28 mouse cellular contexts compared by ENCODE assay signal in the genomic region with DNA sequence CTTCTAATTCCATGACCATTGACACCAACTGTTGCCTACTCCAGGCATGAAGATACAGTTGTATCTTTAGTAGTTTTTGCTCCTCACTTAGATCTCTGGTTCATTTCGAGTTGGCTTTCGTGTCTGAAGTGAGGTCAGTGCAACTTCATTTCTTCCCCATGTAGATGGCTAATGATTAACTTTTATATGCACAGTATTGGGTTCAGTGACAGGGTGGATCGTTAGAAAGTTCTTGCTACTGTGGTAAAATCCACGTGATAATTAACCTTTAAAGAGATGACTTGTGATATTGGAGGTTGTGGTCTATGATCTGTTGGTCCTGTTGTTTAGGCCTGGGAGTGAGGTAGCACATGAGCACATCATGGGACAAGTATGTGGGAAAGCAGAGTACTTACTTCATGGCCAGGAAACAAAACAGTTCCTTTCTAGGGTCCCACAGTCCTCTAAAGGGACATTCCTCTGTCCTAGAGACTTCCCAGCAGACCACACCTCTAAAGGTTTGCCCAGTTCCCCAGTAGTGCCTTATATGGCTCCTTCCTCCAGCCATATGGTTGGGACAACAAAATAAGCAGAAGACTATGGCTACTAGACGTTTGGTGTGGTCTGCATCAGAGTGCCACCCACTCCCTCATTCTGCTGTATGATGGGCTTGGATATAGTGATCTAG. TPM values are rescaled to one million over a fixed set of nuclear protein-coding genes. Genes with fewer than 3 reads are reported as not detected.
DNase-seq lines count a peak whose midpoint lies in the region; ATAC-seq and TF ChIP-seq lines count a peak whose summit lies in the region.
"Had no signal": no experiment of that assay in that cellular context is flagged by ENCODE, and none has a peak within 500 bp of the region (broad histone marks: within the 10 kb centered on the region; RNA-seq: fewer than 3 reads in every experiment).

No protein-coding gene starts in this region.

- H3K9me3 ChIP-seq in kidney, embryonic 15.5 days (replicated peaks) = no peaks in the 10 kb centered on the region
- no peaks in the 10 kb centered on the region for H3K9me3 ChIP-seq in intestine, embryonic 15.5 days
- H3K9me3 ChIP-seq in liver, embryonic 15.5 days (replicated peaks) = no peaks in the 10 kb centered on the region
- H3K9me3 ChIP-seq in stomach, postnatal 0 days (ENCODE audit: control insufficient read depth, low read length) = peaks cover 3% of the 10 kb centered on the region; the same call in 1 of the 2 replicates
- H3K9me3 ChIP-seq: embryonic facial prominence, embryonic 13.5 days; forebrain, embryonic 10.5 days; forebrain, embryonic 15.5 days; neural tube, embryonic 13.5 days had no signal

- H3K4me1 ChIP-seq in kidney, embryonic 15.5 days = peaks cover 23% of the 10 kb centered on the region
- H3K4me1 ChIP-seq in intestine, embryonic 15.5 days (replicated peaks) = peaks cover 11% of the 10 kb centered on the region; the same call in 1 of the 2 replicates
- peaks cover 11% of the 10 kb centered on the region for H3K4me1 ChIP-seq in liver, embryonic 15.5 days (replicated peaks)
- no peaks in the 10 kb centered on the region for H3K4me1 ChIP-seq in stomach, postnatal 0 days (replicated peaks; ENCODE audit: control insufficient read depth, insufficient read depth)

- ATAC-seq in kidney, embryonic 15.5 days (replicated peaks; ENCODE audit: low FRiP score) = no peak
- peak; percentile 92 for ATAC-seq in intestine, embryonic 15.5 days
- peak; percentile 54; the same call in 1 of the 2 replicates for ATAC-seq in liver, embryonic 15.5 days (ENCODE audit: insufficient read depth)
- peak; percentile 50; the same call in 1 of the 2 replicates for ATAC-seq in stomach, postnatal 0 days (ENCODE audit: low FRiP score, low TSS enrichment)
- ATAC-seq in monocyte, adult 5-6 weeks (replicated peaks; ENCODE audit: insufficient number of reproducible peaks, low FRiP score, low TSS enrichment, poor library complexity, severe bottlenecking) = no peak
- ATAC-seq: forebrain, embryonic 15.5 days; midbrain, embryonic 16.5 days; Patski had no signal

- no peak for TF ChIP-seq EP300 in stomach, postnatal 0 days (optimal IDR thresholded peaks at IDR 0.05)

- TF ChIP-seq CTCF in stomach, postnatal 0 days (IDR thresholded peaks at IDR 0.05; ENCODE audit: low read depth) = no peak

- no peaks in the 10 kb centered on the region for H3K27me3 ChIP-seq in kidney, embryonic 15.5 days
- no peaks in the 10 kb centered on the region for H3K27me3 ChIP-seq in intestine, embryonic 15.5 days (replicated peaks)
- H3K27me3 ChIP-seq in liver, embryonic 15.5 days = peaks cover 7% of the 10 kb centered on the region; the same call in 1 of the 2 replicates
- no peaks in the 10 kb centered on the region for H3K27me3 ChIP-seq in stomach, postnatal 0 days (ENCODE audit: control insufficient read depth, insufficient read depth, low read length)
- H3K27me3 ChIP-seq: embryonic facial prominence, embryonic 13.5 days; forebrain, embryonic 15.5 days; neural tube, embryonic 13.5 days; Patski had no signal

- 62% methylated on average over 5 of the region's 5 CpGs for WGBS in kidney, embryonic 15.5 days
- 54% methylated on average over 5 of the region's 5 CpGs for WGBS in intestine, embryonic 15.5 days
- 48% methylated on average over 5 of the region's 5 CpGs for WGBS in liver, embryonic 15.5 days (ENCODE audit: insufficient replicate concordance)
- WGBS in stomach, postnatal 0 days = 56% methylated on average over 5 of the region's 5 CpGs

- no peak overlapping the region for H3K9ac ChIP-seq in kidney, embryonic 15.5 days
- H3K9ac ChIP-seq in intestine, embryonic 15.5 days = no peak overlapping the region
- no peak overlapping the region for H3K9ac ChIP-seq in liver, embryonic 15.5 days
- H3K9ac ChIP-seq in stomach, postnatal 0 days (ENCODE audit: low read length) = no peak overlapping the region
- H3K9ac ChIP-seq: embryonic facial prominence, embryonic 13.5 days; forebrain, embryonic 15.5 days; hindbrain, embryonic 14.5 days; liver, embryonic 14.5 days; neural tube, embryonic 13.5 days had no signal

- H3K4me3 ChIP-seq in kidney, embryonic 15.5 days (replicated peaks) = no peak overlapping the region
- no peak overlapping the region for H3K4me3 ChIP-seq in intestine, embryonic 15.5 days (replicated peaks)
- H3K4me3 ChIP-seq in liver, embryonic 15.5 days (replicated peaks) = no peak overlapping the region
- H3K4me3 ChIP-seq in stomach, postnatal 0 days (ENCODE audit: low read depth, low read length) = no peak overlapping the region
- H3K4me3 ChIP-seq: embryonic facial prominence, embryonic 13.5 days; forebrain, embryonic 10.5 days; forebrain, embryonic 15.5 days; myocyte; neural tube, embryonic 13.5 days had no signal

- H3K27ac ChIP-seq in kidney, embryonic 15.5 days = peak overlapping the region; percentile 32; the same call in 1 of the 2 replicates
- H3K27ac ChIP-seq in intestine, embryonic 15.5 days = 0 out of 2 replicates have a peak overlapping the region, but pooled peaks have one; percentile 28
- 0 out of 2 replicates have a peak overlapping the region, but pooled peaks have one; percentile 10 for H3K27ac ChIP-seq in liver, embryonic 15.5 days (replicated peaks)
- H3K27ac ChIP-seq in stomach, postnatal 0 days (replicated peaks) = no peak overlapping the region
- H3K27ac ChIP-seq: embryonic facial prominence, embryonic 13.5 days; forebrain, embryonic 10.5 days; forebrain, embryonic 15.5 days; hindbrain, embryonic 14.5 days; liver, embryonic 14.5 days; neural tube, embryonic 13.5 days had no signal

- no peak overlapping the region for H3K4me2 ChIP-seq in kidney, embryonic 15.5 days
- no peak overlapping the region for H3K4me2 ChIP-seq in intestine, embryonic 15.5 days (replicated peaks)
- no peak overlapping the region for H3K4me2 ChIP-seq in liver, embryonic 15.5 days
- H3K4me2 ChIP-seq in stomach, postnatal 0 days (replicated peaks; ENCODE audit: low read depth) = no peak overlapping the region
- H3K4me2 ChIP-seq: embryonic facial prominence, embryonic 13.5 days; forebrain, embryonic 15.5 days; heart, embryonic 11.5 days; hindbrain, embryonic 14.5 days; midbrain, embryonic 11.5 days; neural tube, embryonic 13.5 days had no signal

- no peaks in the 10 kb centered on the region for H3K36me3 ChIP-seq in kidney, embryonic 15.5 days
- no peaks in the 10 kb centered on the region for H3K36me3 ChIP-seq in intestine, embryonic 15.5 days
- no peaks in the 10 kb centered on the region for H3K36me3 ChIP-seq in liver, embryonic 15.5 days (replicated peaks)
- no peaks in the 10 kb centered on the region for H3K36me3 ChIP-seq in stomach, postnatal 0 days (ENCODE audit: control insufficient read depth, insufficient read depth, low read length)
- H3K36me3 ChIP-seq: embryonic facial prominence, embryonic 13.5 days; forebrain, embryonic 15.5 days had no signal

- intact Hi-C loops in left cerebral cortex, postnatal 4 days (cut with DNase I) = no loop called here

- DNase-seq in kidney, postnatal 36 days = no peak
- DNase-seq in stomach, postnatal 0 days (ENCODE audit: low spot score) = no peak
- DNase-seq in left cerebral cortex, postnatal 4 days = no peak
- DNase-seq: adrenal gland, postnatal 10 days; cerebellum, adult 11 months; cerebellum, adult 9-10 months; gastrocnemius, postnatal 25 days; heart, adult 18-20 months; layer of hippocampus, adult 9-11 months; lung, postnatal 36 days; thymus, postnatal 14 days had no signal

RNA-seq across cellular contexts. Expression of a gene that starts 3.7 kb away (rescaled TPM):
- 28.5 and 29.1 TPM in 2 replicates for polyA plus RNA-seq in kidney, embryonic 15.5 days (2015; fragmentation: Nextera tagmentation; extraction: Ambion mirVana)
- 23.1 and 24.3 TPM in 2 replicates for polyA plus RNA-seq in intestine, embryonic 15.5 days (2015; fragmentation: Nextera tagmentation; extraction: Ambion mirVana)
- polyA plus RNA-seq in liver, embryonic 15.5 days (2015; fragmentation: Nextera tagmentation; extraction: Ambion mirVana) = 4.7 and 5.0 TPM in 2 replicates
- polyA plus RNA-seq in stomach, postnatal 0 days (2015; fragmentation: Nextera tagmentation; extraction: Ambion mirVana) = 9.7 and 12.4 TPM in 2 replicates
- 1 to 10 TPM; 7.6 to 7.8 TPM for total RNA-seq in left cerebral cortex, postnatal 4 days (2021)
- total RNA-seq in monocyte, adult 5-6 weeks (2017) = 0.58 TPM in 1 of 3 replicates, not detected in the others
- total RNA-seq: megakaryocyte, adult 5-6 weeks had no signal

RNA-seq across cellular contexts. Expression of a gene that starts 5.9 kb away (rescaled TPM):
- 8.9 and 9.8 TPM in 2 replicates for polyA plus RNA-seq in kidney, embryonic 15.5 days (2015; fragmentation: Nextera tagmentation; extraction: Ambion mirVana)
- polyA plus RNA-seq in intestine, embryonic 15.5 days (2015; fragmentation: Nextera tagmentation; extraction: Ambion mirVana) = 6.2 and 6.4 TPM in 2 replicates
- 2.6 and 2.8 TPM in 2 replicates for polyA plus RNA-seq in liver, embryonic 15.5 days (2015; fragmentation: Nextera tagmentation; extraction: Ambion mirVana)
- polyA plus RNA-seq in stomach, postnatal 0 days (2015; fragmentation: Nextera tagmentation; extraction: Ambion mirVana) = 5.3 and 5.4 TPM in 2 replicates
- 10 to 100 TPM; 13.5 to 14.8 TPM for total RNA-seq in left cerebral cortex, postnatal 4 days (2021)
- 1.5 to 2.2 TPM (median 2.0 TPM) in 3 replicates for total RNA-seq in monocyte, adult 5-6 weeks (2017)

RNA-seq across cellular contexts. Expression of a gene that starts 34.5 kb away (rescaled TPM):
- polyA plus RNA-seq in kidney, embryonic 15.5 days (2015; fragmentation: Nextera tagmentation; extraction: Ambion mirVana) = 6.2 and 8.6 TPM in 2 replicates
- 5.9 and 6.4 TPM in 2 replicates for polyA plus RNA-seq in intestine, embryonic 15.5 days (2015; fragmentation: Nextera tagmentation; extraction: Ambion mirVana)
- 0.31 and 0.41 TPM in 2 replicates for polyA plus RNA-seq in liver, embryonic 15.5 days (2015; fragmentation: Nextera tagmentation; extraction: Ambion mirVana)
- polyA plus RNA-seq in stomach, postnatal 0 days (2015; fragmentation: Nextera tagmentation; extraction: Ambion mirVana) = 3.4 and 5.7 TPM in 2 replicates
- 100 to 1,000 TPM; 180 to 182 TPM for total RNA-seq in left cerebral cortex, postnatal 4 days (2021)
- total RNA-seq in monocyte, adult 5-6 weeks (2017) = not detected in 3 replicates
- total RNA-seq: megakaryocyte, adult 5-6 weeks; MEL had no signal

Comparison
In these comparisons a context has a peak if more than half of its experiments do, and no peak if none do; other contexts are left out.
1. ATAC-seq: peak in intestine, embryonic 15.5 days (single experiment), liver, embryonic 15.5 days (single experiment) and stomach, postnatal 0 days (single experiment); none in kidney, embryonic 15.5 days (single experiment) and monocyte, adult 5-6 weeks (single experiment).